Mouse (Mus musculus): ENCODE data around the gene Extl1. TPM values are rescaled to one million over a fixed set of nuclear protein-coding genes. Genes with fewer than 3 reads are reported as not detected.
"Not testable (repeated sequence)": the region's sequence is repeated elsewhere in the genome, so short reads cannot be mapped to it uniquely, and the experiment has no call there.

Extl1 gene
- total RNA-seq, 2 experiments from 2014 or later = 46.1 to 48.0 TPM

DNA sequence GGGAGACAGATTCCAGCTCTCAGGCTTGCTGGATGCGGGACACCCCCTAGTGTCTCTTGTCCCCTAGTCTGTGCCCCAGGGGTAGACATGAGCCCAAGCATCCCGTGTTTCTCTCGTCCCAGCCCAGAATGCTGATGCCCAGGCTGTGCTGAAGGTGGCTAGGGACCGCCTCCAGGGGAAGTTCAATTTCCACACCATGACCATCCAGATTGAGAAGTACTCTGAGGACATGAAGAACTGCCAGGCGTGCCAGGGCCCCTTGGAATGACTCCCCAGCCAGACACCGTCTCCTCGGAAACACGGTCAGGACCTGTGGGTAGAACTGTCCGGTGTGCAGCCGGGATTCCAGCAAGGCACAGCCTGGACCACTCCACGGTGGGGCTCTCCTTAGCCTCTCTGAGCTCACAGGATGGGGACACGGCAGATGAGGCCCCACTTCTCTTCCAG lies 31.4 kb downstream of the Extl1 start:
- DNase-seq (ENCODE audit: low spot score in 2 of 2) = no peak

DNA sequence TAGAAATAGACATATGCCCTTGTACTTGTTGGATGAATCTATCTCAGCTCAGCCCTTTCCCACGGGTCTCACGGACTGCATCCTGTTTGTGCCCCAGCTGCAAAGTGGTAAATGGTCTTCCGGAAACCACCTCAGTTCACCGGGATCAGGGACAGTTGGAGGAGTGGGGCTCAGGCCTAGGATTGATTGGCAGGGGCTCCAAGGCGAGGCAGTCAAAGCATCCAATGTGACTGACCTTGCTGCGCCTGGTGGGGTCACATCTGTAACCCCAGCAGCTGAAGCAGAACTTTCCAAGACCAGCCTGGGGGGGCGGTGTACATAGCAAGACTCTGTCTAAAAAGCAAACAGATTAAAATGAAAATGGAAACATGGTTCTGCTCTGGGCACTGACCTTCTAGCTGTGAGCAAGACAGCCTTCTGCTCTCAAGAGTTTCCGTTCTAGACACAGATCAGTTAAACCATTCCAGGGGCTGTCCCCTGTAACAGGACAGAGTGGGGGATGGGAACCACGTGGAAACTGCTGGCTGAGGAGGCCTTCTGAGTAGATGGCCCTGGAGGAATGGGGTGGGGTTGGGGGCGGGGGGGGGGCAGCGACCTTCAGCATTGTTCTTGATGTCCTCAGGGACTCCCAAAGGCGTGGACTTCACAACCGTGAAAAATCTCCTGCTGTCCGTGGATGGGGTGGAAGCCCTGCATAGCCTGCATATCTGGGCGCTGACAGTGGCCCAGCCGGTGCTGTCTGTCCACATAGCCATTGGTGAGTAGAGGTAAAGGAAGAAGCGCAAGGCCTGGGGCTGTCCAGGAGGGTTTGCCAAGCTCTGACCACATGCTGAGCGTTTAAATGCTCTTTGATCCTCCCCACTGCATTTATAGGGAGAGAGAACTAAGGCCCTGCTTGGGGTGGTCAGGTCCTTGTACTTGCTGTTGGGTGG lies 32.1 kb downstream of the Extl1 start:
- DNase-seq (ENCODE audit: low spot score in 2 of 2) = no peak

GRCm38 (mm10) chr4:134350641-134351040 lies 33.0 kb downstream of the Extl1 start:
- DNase-seq (ENCODE audit: low spot score in 2 of 2) = no peak

- DNase-seq (ENCODE audit: low spot score in 2 of 2) = no peak
Observed at GRCm38 (mm10) chr4:134349829-134350228, 33.8 kb downstream of the Extl1 start.

- no peak for DNase-seq (ENCODE audit: low spot score in 2 of 2)
Observed at GRCm38 (mm10) chr4:134348545-134348944, 35.1 kb downstream of the Extl1 start.

- no peak for DNase-seq (ENCODE audit: low spot score in 2 of 2)
Observed at GRCm38 (mm10) chr4:134348078-134348477, 35.6 kb downstream of the Extl1 start.

DNA sequence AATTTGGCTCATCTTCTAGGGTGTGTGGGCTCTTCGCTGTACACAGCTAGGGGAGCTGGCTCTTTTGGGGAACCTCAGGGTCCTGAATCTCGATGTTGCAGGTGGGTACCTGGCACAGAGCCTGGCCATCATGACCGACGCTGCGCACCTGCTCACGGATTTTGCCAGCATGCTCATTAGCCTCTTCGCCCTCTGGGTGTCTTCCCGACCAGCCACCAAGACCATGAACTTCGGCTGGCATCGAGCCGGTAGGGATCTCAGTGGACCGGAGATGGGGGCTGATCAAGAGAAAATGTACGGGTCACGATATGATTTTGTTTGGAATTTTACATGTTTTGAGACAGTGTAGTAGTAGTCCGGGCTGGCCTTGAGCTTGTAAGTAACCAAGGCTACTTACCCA lies 37.8 kb downstream of the Extl1 start:
- DNase-seq (ENCODE audit: low spot score in 2 of 2) = no peak

- no peak for DNase-seq (ENCODE audit: low spot score in 2 of 2)
Observed at GRCm38 (mm10) chr4:134344620-134345019, 39.0 kb downstream of the Extl1 start.

GRCm38 (mm10) chr4:134343071-134344031 lies 40.3 kb downstream of the Extl1 start, which contains the start of gene Slc30a2:
Gene Slc30a2 (plus strand): TSS chr4:134343181.
- DNase-seq (ENCODE audit: low spot score in 2 of 2) = no peak

DNA sequence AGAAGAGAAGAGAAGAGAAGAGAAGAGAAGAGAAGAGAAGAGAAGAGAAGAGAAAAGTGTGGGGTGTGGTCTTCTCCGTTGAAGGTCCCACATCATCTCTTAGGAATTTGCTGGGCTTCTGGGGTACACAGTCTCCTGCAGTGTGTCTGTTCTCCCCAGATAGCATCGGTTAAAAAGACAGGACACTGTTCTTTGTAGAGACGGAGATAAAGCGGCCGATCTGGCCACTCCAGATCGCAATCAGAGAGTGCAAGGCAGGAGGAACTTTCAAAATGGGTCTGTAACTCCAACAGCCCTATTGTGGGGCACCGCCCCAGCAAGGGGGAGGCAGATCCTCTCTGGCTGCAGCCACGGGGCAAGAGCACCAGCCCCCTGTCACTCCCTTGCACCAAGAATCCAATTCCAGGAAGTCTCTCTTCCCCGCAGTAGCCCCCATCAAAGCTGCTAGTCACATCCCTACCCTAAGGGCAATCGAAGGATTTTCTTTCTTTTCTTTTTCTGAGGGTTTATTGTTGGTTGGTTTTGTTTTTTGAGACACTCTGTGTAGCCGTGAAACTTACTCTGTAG lies 41.4 kb downstream of the Extl1 start:
- DNase-seq (ENCODE audit: low spot score in 2 of 2) = no peak

DNA sequence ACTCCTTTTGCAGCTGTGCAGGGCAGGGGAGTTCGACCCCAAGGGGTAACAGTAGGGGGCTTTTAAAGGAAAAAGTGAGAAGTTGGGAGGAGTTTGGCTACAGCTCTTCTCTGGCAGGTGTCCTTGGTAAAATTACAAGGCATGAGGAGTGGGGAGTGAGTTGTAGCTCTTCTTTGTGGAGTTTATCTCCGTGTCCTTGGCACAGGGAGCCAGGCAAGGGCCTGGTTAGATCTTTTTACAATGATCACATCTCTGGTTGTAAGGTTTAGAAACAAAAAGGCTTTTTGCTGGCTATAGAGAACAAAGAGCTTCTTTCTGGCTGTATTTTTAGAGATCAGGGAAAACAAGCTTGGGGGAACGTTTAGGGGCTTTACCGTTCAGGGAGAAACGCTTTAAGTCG lies 42.4 kb downstream of the Extl1 start:
- DNase-seq (ENCODE audit: low spot score in 2 of 2) = not testable (repeated sequence)

DNA sequence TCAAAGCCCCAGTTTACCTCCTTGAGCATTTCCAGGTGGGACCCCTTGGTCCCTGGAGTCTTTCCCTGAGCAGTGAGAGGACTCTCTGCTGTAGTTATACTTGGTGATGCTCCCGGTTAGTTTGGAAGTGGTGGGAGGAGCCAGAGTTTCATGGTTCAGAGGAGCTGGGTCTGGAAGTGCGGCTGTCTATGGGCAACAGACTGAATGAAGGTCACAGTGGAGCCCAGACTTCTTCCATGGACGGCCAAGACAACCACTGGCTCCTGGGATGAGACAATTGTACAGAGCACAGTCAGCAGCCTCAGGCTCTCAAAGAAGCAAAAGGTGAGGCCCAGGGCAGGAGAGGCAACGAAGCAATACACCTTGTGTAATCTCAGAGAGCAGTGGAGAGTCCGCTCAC lies 53.4 kb downstream of the Extl1 start:
- no peak for DNase-seq (ENCODE audit: low spot score in 2 of 2)

GRCm38 (mm10) chr4:134328832-134329231 lies 54.8 kb downstream of the Extl1 start:
- no peak for DNase-seq (ENCODE audit: low spot score in 2 of 2)

DNA sequence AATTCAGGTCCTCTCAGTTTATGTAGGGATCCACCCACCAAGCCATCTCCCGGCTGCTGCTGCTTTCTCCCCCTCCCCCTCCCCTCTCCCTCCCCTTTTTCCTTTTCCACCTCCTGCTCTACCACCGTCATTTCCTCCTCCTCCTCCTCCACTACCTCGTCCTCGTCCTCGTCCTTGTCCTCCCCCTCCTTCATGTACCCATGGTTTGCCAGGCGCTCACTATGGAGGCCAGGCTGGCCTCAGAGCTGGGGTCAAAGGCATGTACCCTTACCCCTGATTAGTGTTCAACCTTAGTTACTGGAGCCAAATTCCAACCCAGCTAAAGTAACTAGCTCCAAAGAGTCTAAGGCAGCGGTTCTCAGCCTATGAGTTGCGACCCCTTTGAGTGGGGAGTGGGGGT lies 55.5 kb downstream of the Extl1 start:
- DNase-seq (ENCODE audit: low spot score in 2 of 2) = no peak

GRCm38 (mm10) chr4:134326859-134327530 lies 56.7 kb downstream of the Extl1 start:
- no peak for DNase-seq (ENCODE audit: low spot score in 2 of 2)

GRCm38 (mm10) chr4:134324655-134325054 lies 59.0 kb downstream of the Extl1 start:
- no peak for DNase-seq (ENCODE audit: low spot score in 2 of 2)

DNA sequence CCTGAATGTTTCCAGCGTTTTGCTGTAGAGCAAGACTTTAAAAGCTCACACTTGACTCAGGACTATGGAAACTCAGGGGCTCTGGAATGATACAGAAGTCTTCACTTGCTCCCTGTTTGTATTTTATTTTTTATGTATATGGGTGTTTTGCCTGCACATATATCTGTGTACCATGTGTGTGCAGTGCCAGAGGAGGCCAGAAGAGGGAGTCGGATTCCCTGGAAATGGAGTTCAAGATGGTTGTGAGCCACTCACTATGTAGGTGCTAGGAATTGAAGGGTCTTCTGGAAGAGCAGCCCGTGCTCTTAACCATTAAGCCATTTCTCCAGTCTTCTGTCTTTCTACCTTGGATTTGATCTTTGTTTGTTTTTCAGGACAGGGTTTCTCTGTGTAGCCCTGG lies 62.1 kb downstream of the Extl1 start:
- no peak for DNase-seq (ENCODE audit: low spot score in 2 of 2)

DNA sequence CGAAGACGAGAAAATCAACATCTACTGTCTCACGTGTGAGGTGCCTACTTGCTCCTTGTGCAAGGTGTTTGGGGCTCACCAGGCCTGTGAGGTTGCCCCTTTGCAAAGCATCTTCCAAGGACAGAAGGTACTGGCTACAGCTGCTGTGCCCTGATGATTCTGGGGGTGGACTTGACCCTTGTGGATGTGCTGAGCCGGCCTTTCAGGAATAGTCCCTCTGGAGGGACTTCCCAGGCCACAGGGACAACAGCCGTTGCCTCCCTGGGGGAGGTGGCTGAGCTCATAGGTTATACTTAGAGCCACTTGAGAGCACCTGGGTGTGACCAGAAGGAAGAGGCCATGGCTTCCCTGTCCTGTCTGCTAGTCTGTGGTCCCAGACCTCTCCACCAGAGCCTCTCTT lies 64.0 kb downstream of the Extl1 start:
- DNase-seq (ENCODE audit: low spot score in 2 of 2) = no peak

GRCm38 (mm10) chr4:134319074-134319473 lies 64.6 kb downstream of the Extl1 start:
- no peak for DNase-seq (ENCODE audit: low spot score in 2 of 2)

- DNase-seq (ENCODE audit: low spot score in 2 of 2) = no peak
Observed at GRCm38 (mm10) chr4:134316390-134316789, 67.3 kb downstream of the Extl1 start.

GRCm38 (mm10) chr4:134315470-134315869 lies 68.2 kb downstream of the Extl1 start:
- DNase-seq (ENCODE audit: low spot score in 2 of 2) = no peak
